Mouse (Mus musculus) large intestine, adult 2 months (tissue): Measurements from ENCODE around the gene Aven. TPM values are rescaled to one million over a fixed set of nuclear protein-coding genes. Genes with fewer than 3 reads are reported as not detected.

Source experiments
- DNase-seq: peaks from one replicate; pipeline ENCODE4 v3.0.0-alpha.2; 2012; ENCODE audit warnings: low read depth, low spot score
- WGBS: fragments of 180-500 bp; shearing (Covaris S2); methylation state at CpG from one replicate; pipeline ENCODE4 v1.1.7; 2018; 5-methylcytosine and 5-hydroxymethylcytosine counted together
- polyA plus RNA-seq: library from polyadenylated mRNA; depleted of rRNA; stranded (reverse); fragments of >200 nt; gene quantifications from 2 replicates; pipeline ENCODE4 v1.2.3, GENCODE M21; 2012

Gene Aven
- polyA plus RNA-seq, 1 experiment = 9.6 TPM

- WGBS = 97% methylated on average over 1 of the region's 1 CpGs
- DNase-seq = peak; percentile 7
These were observed 46.0 kb downstream of the Aven start for GRCm38 (mm10) chr2:112538783-112539182.

GRCm38 (mm10) chr2:112541695-112542285 lies 49.0 kb downstream of the Aven start:
- 87% methylated on average over 5 of the region's 5 CpGs for WGBS
- DNase-seq = no peak

GRCm38 (mm10) chr2:112556527-112556926 lies 63.8 kb downstream of the Aven start:
- 91% methylated on average over 10 of the region's 10 CpGs for WGBS
- no peak for DNase-seq

- no peak for DNase-seq
These were observed 64.7 kb downstream of the Aven start for GRCm38 (mm10) chr2:112557453-112557852.

- no peak for DNase-seq
- 90% methylated on average over 7 of the region's 7 CpGs for WGBS
These were observed 68.8 kb downstream of the Aven start for GRCm38 (mm10) chr2:112561549-112561948.

GRCm38 (mm10) chr2:112565060-112565459 lies 72.3 kb downstream of the Aven start:
- WGBS = 96% methylated on average over 1 of the region's 1 CpGs
- no peak for DNase-seq

GRCm38 (mm10) chr2:112566290-112567085 lies 73.7 kb downstream of the Aven start:
- no peak for DNase-seq
- 87% methylated on average over 4 of the region's 4 CpGs for WGBS

- WGBS = 71% methylated on average over 4 of the region's 4 CpGs
These were observed 75.0 kb downstream of the Aven start for GRCm38 (mm10) chr2:112567786-112568185.

GRCm38 (mm10) chr2:112590985-112591384 lies 98.2 kb downstream of the Aven start:
- DNase-seq = no peak
- 72% methylated on average over 7 of the region's 7 CpGs for WGBS

More at GRCm38 (mm10) chr2:112567786-112568185, 75.0 kb downstream of the Aven start:
- no peak for DNase-seq

- WGBS = 73% methylated on average over 6 of the region's 6 CpGs
- DNase-seq = no peak
These were observed 98.7 kb downstream of the Aven start for GRCm38 (mm10) chr2:112591451-112591871.

GRCm38 (mm10) chr2:112593322-112593721 lies 100.6 kb downstream of the Aven start:
- DNase-seq = no peak
- WGBS = 56% methylated on average over 2 of the region's 2 CpGs

- WGBS = 98% methylated on average over 2 of the region's 2 CpGs
- DNase-seq = no peak
These were observed 101.0 kb downstream of the Aven start for GRCm38 (mm10) chr2:112593781-112594180.

- WGBS = 76% methylated on average over 3 of the region's 3 CpGs
- DNase-seq = no peak
These were observed 103.0 kb downstream of the Aven start for GRCm38 (mm10) chr2:112595807-112596206.

GRCm38 (mm10) chr2:112596415-112596814 lies 103.7 kb downstream of the Aven start:
- no peak for DNase-seq
- whole genome bisulfite sequencing = 67% methylated on average over 5 of the region's 5 CpGs

- 53% methylated on average over 1 of the region's 1 CpGs for WGBS
- no peak for DNase-seq
These were observed 104.3 kb downstream of the Aven start for GRCm38 (mm10) chr2:112597064-112597463.

- no peak for DNase-seq
- WGBS = 81% methylated on average over 10 of the region's 10 CpGs
These were observed 107.5 kb downstream of the Aven start for GRCm38 (mm10) chr2:112600222-112600621.

GRCm38 (mm10) chr2:112602487-112602886 lies 109.7 kb downstream of the Aven start:
- WGBS = 48% methylated on average over 8 of the region's 8 CpGs

GRCm38 (mm10) chr2:112606536-112606935 lies 113.8 kb downstream of the Aven start:
- no peak for DNase-seq
- 80% methylated on average over 3 of the region's 3 CpGs for WGBS

More at GRCm38 (mm10) chr2:112602487-112602886, 109.7 kb downstream of the Aven start:
- no peak for DNase-seq

- DNase-seq = no peak
- WGBS = 81% methylated on average over 3 of the region's 3 CpGs
These were observed 119.9 kb downstream of the Aven start for GRCm38 (mm10) chr2:112612628-112613027.

GRCm38 (mm10) chr2:112614375-112614774 lies 121.6 kb downstream of the Aven start:
- WGBS = 86% methylated on average over 7 of the region's 7 CpGs
- no peak for DNase-seq

- WGBS = 23% methylated on average over 3 of the region's 3 CpGs
- no peak for DNase-seq
These were observed 124.4 kb downstream of the Aven start for GRCm38 (mm10) chr2:112617206-112617605.
